Mouse (Mus musculus) liver, postnatal 0 days (tissue): ENCODE results near the gene Tmod1. TPM values are rescaled to one million over a fixed set of nuclear protein-coding genes. Genes with fewer than 3 reads are reported as not detected.

Experiments used
- ATAC-seq: fragments of 200-750 bp; cut with Nextera tagmentation; 2 replicates; pipeline ENCODE4 v1.8.0; 2017; ENCODE audit warnings: mild to moderate bottlenecking, moderate library complexity
- DNase-seq: peaks from one replicate; pipeline ENCODE4 v3.0.0-alpha.2; 2016
- H3K27ac ChIP-seq: fragments of 300-500 bp; sonication (generic); 2 replicates; pipeline ENCODE4 v1.5.1; 2014; ENCODE audit warnings: antibody characterized with exemption, moderate library complexity, mild to moderate bottlenecking, low read depth
- H3K27me3 ChIP-seq: fragments of 300-500 bp; sonication (generic); 2 replicates; pipeline ENCODE4 v1.6.1; 2014; ENCODE audit warnings: low read length, control low read depth, mixed read lengths; ENCODE audit not compliant: insufficient read depth
- H3K36me3 ChIP-seq: fragments of 300-500 bp; sonication (generic); replicated peaks from 2 replicates; pipeline ENCODE4 v1.6.1; 2014; ENCODE audit warnings: mild to moderate bottlenecking, control low read depth, low read length, moderate library complexity, mixed read lengths; ENCODE audit not compliant: insufficient read depth
- H3K4me1 ChIP-seq: fragments of 300-500 bp; sonication (generic); 2 replicates; pipeline ENCODE4 v1.6.1; 2014; ENCODE audit warnings: antibody characterized with exemption, mild to moderate bottlenecking, control low read depth; ENCODE audit not compliant: insufficient read depth
- H3K4me2 ChIP-seq: fragments of 300-500 bp; sonication (generic); 2 replicates; pipeline ENCODE4 v1.6.1; 2014; ENCODE audit warnings: low read depth, mild to moderate bottlenecking, low read length, moderate library complexity, mixed read lengths
- H3K4me3 ChIP-seq: fragments of 300-500 bp; sonication (generic); 2 replicates; pipeline ENCODE4 v1.5.1; 2014; ENCODE audit warnings: low read depth, low read length
- H3K9ac ChIP-seq: fragments of 300-500 bp; sonication (generic); replicated peaks from 2 replicates; pipeline ENCODE4 v1.6.1; 2014; ENCODE audit warnings: mild to moderate bottlenecking, moderate library complexity
- H3K9me3 ChIP-seq: fragments of 300-500 bp; sonication (generic); 2 replicates; pipeline ENCODE4 v1.6.1; 2016; ENCODE audit warnings: mild to moderate bottlenecking, control low read depth, low read length, mixed read lengths
- CTCF ChIP-seq: sonication (generic); IDR thresholded peaks from 2 replicates; pipeline ENCODE4 v1.5.1; 2016; ENCODE audit warnings: antibody characterized with exemption, low read depth
- EP300 ChIP-seq: IDR thresholded peaks from 2 replicates; pipeline ENCODE4 v1.6.1; 2016; ENCODE audit warnings: antibody characterized with exemption, low read depth, mild to moderate bottlenecking
- WGBS: fragments of 180-500 bp; shearing (Covaris S2); extraction: QIAGEN DNeasy Blood & Tissue Kit; methylation state at CpG from one replicate; pipeline ENCODE4 v1.1.7; 2014; ENCODE audit not compliant: insufficient replicate concordance; 5-methylcytosine and 5-hydroxymethylcytosine counted together
- polyA plus RNA-seq: library from polyadenylated mRNA; unstranded; fragments of >200 nt; fragmentation: Nextera tagmentation; extraction: Ambion mirVana; gene quantifications from 2 replicates; pipeline ENCODE4 v1.2.1, GENCODE M21; 2015

The Tmod1 gene
- polyA plus RNA-seq, 1 experiment from 2014 or later = 13.9 TPM

GRCm38 (mm10) chr4:46038591-46038891, 194 bp upstream of the Tmod1 start:
- Histone ChIP-seq H3K9me3 (no peaks in the 10 kb centered on the region), H3K36me3 (no peaks in the 10 kb centered on the region; the same call in 1 of the 2 replicates), H3K4me3 (peak overlapping the region; percentile 87), H3K4me1 (peaks cover 19% of the 10 kb centered on the region), H3K27ac (peak overlapping the region; percentile 77; the same call in 1 of the 2 replicates), H3K4me2 (peak overlapping the region; percentile 92), H3K9ac (peak overlapping the region; percentile 90), H3K27me3 (peaks cover 24% of the 10 kb centered on the region)
- TF ChIP-seq EP300 = no peak
- no peak for TF ChIP-seq CTCF
- ATAC-seq (no peak), DNase-seq (no peak)
- 9% methylated on average over 12 of the region's 12 CpGs for WGBS

DNA sequence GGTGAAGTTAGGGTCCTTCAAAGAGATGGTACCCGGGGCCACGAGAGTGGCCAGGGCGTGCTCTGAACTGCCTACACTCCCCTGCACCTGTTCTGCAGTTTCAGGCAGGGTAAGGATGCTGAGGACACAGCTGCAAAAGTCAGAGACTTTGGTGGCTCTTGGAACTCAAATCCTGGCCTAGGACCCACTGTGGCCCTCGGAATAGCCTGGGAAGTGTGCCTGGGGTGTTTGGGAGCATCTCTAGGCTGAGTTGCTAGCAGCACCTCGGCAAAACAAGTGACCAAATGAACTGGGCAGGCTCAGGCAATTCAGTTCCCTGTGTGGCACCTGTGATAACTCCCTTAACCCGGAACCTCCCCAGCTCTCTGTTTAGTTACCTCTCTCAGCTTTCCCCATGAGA, 1.2 kb downstream of the Tmod1 start:
- Histone ChIP-seq H3K4me1 (peaks cover 19% of the 10 kb centered on the region), H3K4me3 (peak overlapping the region; percentile 87), H3K9ac (peak overlapping the region; percentile 90), H3K27me3 (peaks cover 24% of the 10 kb centered on the region), H3K36me3 (no peaks in the 10 kb centered on the region; the same call in none of the 2 replicates), H3K27ac (peak overlapping the region; percentile 77), H3K9me3 (no peaks in the 10 kb centered on the region), H3K4me2 (peak overlapping the region; percentile 92)
- ATAC-seq (peak; percentile 25), DNase-seq (peak; percentile 31)
- TF ChIP-seq EP300 (no peak), CTCF (no peak)
- 9% methylated on average over 6 of the region's 6 CpGs for WGBS

DNA sequence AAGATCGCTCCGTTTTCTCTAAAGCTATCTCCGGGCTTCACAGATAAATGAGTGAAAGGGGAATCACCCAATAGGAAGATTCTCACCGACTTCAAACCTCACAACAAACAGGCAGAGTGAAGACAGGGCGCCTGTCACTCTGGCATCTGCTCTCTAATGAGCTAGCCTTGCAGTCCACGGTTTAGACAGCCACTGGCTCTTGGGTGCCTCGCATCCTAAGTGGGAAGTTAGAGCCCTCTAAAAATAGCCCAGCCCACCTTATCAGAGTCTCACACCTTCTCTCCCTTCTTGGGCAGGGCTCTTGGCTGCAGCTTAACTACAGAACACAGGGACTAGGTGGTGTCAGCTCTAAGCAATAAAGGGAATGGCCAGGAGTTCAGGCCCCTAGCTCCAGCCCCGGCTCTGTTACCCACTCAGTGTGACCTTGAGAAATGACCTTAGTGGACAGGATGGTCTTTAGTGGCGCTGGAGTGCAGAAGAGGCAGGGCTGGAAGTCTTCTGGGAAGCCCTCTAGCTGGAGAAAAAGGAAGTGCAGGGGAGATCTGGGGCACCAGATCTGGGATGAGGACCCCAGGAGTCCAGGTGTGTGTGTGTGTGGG, 2.0 kb downstream of the Tmod1 start:
- Histone ChIP-seq H3K4me2 (peak overlapping the region; percentile 92), H3K27ac (peak overlapping the region; percentile 77), H3K9me3 (no peaks in the 10 kb centered on the region), H3K4me3 (peak overlapping the region; percentile 87), H3K27me3 (peaks cover 24% of the 10 kb centered on the region), H3K9ac (peak overlapping the region; percentile 90), H3K4me1 (peaks cover 19% of the 10 kb centered on the region), H3K36me3 (no peaks in the 10 kb centered on the region; the same call in none of the 2 replicates)
- ATAC-seq (peak; percentile 91), DNase-seq (peak; percentile 76)
- TF ChIP-seq CTCF (peak; percentile 64), EP300 (peak; percentile 97)
- 8% methylated on average over 9 of the region's 9 CpGs for WGBS

DNA sequence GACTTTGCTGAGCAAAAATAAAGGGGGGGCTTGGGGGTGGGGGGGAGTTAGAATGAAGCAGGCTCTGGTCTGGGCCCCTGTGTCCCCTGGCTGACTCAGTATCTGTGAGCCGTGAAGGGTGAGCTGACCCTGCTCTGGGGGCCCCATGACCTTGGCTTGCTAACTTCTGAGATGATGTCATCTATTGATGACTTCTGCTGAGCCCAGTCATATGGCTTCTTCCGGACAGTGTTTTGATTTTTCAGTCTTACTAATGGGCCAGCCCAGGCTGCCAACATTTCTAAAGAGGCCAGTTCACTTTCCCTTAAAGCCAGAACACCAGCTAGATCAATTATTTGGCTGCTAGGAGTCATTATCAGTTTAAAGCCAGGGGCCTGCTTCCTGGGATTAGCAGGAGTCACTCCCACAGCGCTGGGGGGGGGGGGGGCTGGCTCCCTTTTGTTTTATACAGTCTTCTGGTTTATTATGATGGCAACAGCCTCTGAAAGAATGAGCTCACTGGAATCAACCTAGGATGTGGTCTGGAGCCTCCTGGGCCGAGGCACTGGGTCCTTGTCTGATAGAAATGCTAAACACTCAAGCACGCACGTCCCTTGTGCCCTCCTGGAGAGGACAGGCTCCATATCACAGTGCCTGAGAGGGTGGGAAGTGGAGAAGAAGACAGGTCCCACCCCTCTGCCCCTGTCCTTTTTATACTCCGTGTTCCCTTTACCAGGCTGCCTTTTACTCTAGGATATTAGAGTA, 3.2 kb downstream of the Tmod1 start:
- no peaks in the 10 kb centered on the region; the same call in 1 of the 2 replicates for H3K36me3 ChIP-seq
- peak overlapping the region; percentile 77 for H3K27ac ChIP-seq
- peak overlapping the region; percentile 90 for H3K9ac ChIP-seq
- TF ChIP-seq EP300 (no peak), CTCF (no peak)
- 34% methylated on average over 7 of the region's 7 CpGs for WGBS
- peaks cover 24% of the 10 kb centered on the region for H3K27me3 ChIP-seq
- H3K4me1 ChIP-seq = peaks cover 19% of the 10 kb centered on the region
- H3K9me3 ChIP-seq = no peaks in the 10 kb centered on the region
- H3K4me2 ChIP-seq = peak overlapping the region; percentile 92
- peak; percentile 12; the same call in 1 of the 2 replicates for ATAC-seq
- H3K4me3 ChIP-seq = peak overlapping the region; percentile 87
- DNase-seq = peak; percentile 33

- Histone ChIP-seq H3K4me2 (peak overlapping the region; percentile 92), H3K9me3 (no peaks in the 10 kb centered on the region), H3K27me3 (peaks cover 20% of the 10 kb centered on the region), H3K36me3 (no peaks in the 10 kb centered on the region; the same call in 1 of the 2 replicates), H3K4me3 (peak overlapping the region; percentile 87), H3K9ac (peak overlapping the region; percentile 90), H3K4me1 (peaks cover 19% of the 10 kb centered on the region), H3K27ac (peak overlapping the region; percentile 77)
- TF ChIP-seq CTCF = no peak
- no peak for TF ChIP-seq EP300
- ATAC-seq (no peak), DNase-seq (peak; percentile 41)
- WGBS = 48% methylated on average over 5 of the region's 5 CpGs
Observed at GRCm38 (mm10) chr4:46042505-46042850, 3.7 kb downstream of the Tmod1 start.

DNA sequence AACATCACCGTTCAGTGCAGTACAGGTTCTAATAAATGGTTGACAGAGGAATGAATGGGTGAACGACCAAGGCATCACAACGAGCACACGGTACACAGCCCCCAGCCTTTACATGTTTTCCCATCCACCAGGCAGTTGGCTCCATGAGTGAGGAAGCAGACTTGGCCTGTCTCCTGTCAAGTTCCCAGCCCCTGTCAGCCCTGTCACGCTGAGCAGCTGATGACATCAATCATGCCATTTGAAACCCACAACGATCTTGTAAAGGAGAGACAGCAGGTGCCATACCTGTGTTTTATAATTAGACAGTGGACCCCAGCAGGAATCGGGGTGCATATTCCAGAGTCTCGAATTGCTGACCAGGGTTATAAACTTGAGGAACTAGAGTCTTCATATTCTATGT, 4.6 kb downstream of the Tmod1 start:
- peak overlapping the region; percentile 92; the same call in 1 of the 2 replicates for H3K4me2 ChIP-seq
- WGBS = 72% methylated on average over 8 of the region's 8 CpGs

More for the DNA sequence above, 4.6 kb downstream of the Tmod1 start:
- no peaks in the 10 kb centered on the region for H3K9me3 ChIP-seq
- TF ChIP-seq EP300 (no peak), CTCF (no peak)
- H3K36me3 ChIP-seq = peaks cover under 1% of the 10 kb centered on the region; the same call in 1 of the 2 replicates
- no peak overlapping the region for H3K4me3 ChIP-seq
- peaks cover 15% of the 10 kb centered on the region for H3K4me1 ChIP-seq
- ATAC-seq = no peak
- H3K9ac ChIP-seq = no peak overlapping the region
- no peak overlapping the region for H3K27ac ChIP-seq
- peaks cover 16% of the 10 kb centered on the region for H3K27me3 ChIP-seq
- no peak for DNase-seq
